In the genomic region with DNA sequence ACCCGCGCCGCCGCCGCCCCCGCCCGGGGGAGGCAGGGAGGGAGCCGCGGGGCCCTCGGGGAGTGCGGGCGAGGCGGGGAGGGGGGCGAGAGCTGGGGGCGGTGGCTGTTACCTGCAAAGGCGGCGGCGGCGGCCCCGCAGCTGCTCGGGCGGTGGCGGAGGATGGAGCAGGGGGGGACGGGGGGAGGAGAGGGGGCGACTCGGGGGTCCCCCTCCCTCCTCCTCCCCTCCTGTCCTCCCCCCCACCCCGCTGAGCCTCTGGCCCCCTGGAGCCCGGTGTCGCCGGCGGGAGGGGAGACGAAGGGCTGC, we compare ENCODE assay signal across 8 mouse cellular contexts. TPM values are rescaled to one million over a fixed set of nuclear protein-coding genes. Genes with fewer than 3 reads are reported as not detected.
DNase-seq lines count a peak whose midpoint lies in the region; ATAC-seq lines count a peak whose summit lies in the region.

A gene (minus strand): TSS at position 170 of the 309 bp plus-strand sequence.

- WGBS in embryonic facial prominence, embryonic 14.5 days, result no CpG with 5 or more reads among the region's 32 CpGs
- WGBS in limb, embryonic 13.5 days, result 0% methylated on average over 3 of the region's 32 CpGs
- WGBS in neural tube, embryonic 13.5 days, result no CpG with 5 or more reads among the region's 32 CpGs

- no peak for DNase-seq in heart, adult 18-20 months
- no peak for DNase-seq in heart, adult 11 months
- peak; percentile 49 for DNase-seq in ES-CJ7 (ENCODE audit: low read depth, low spot score)
- DNase-seq in embryonic facial prominence, embryonic 14.5 days (ENCODE audit: low spot score), result no peak
- no peak for DNase-seq in heart, postnatal 25 days (ENCODE audit: low spot score)
- DNase-seq in testis, postnatal 10 days (ENCODE audit: low spot score), result no peak

- H3K4me1 ChIP-seq in embryonic facial prominence, embryonic 14.5 days (ENCODE audit: control insufficient read depth, insufficient read depth, low read length), result 0 out of 2 replicates have a peak, but pooled peaks cover 14% of the 10 kb centered on the region
- peaks cover 30% of the 10 kb centered on the region for H3K4me1 ChIP-seq in limb, embryonic 13.5 days
- H3K4me1 ChIP-seq in neural tube, embryonic 13.5 days (replicated peaks), result peaks cover 18% of the 10 kb centered on the region

- peak within 1 kb of the TSS; percentile 88 for H3K9ac ChIP-seq in embryonic facial prominence, embryonic 14.5 days (ENCODE audit: low read depth, low read length)
- H3K9ac ChIP-seq in limb, embryonic 13.5 days, result peak within 1 kb of the TSS; percentile 86
- H3K9ac ChIP-seq in neural tube, embryonic 13.5 days, result peak within 1 kb of the TSS; percentile 98

- peak within 1 kb of the TSS; percentile 96 for H3K27ac ChIP-seq in embryonic facial prominence, embryonic 14.5 days (replicated peaks; ENCODE audit: low read depth, low read length)
- peak within 1 kb of the TSS; percentile 95 for H3K27ac ChIP-seq in limb, embryonic 13.5 days
- peak within 1 kb of the TSS; percentile 100 for H3K27ac ChIP-seq in neural tube, embryonic 13.5 days (replicated peaks)

- H3K9me3 ChIP-seq in embryonic facial prominence, embryonic 14.5 days (ENCODE audit: control insufficient read depth, low read length), result no peaks in the 10 kb centered on the region
- H3K9me3 ChIP-seq in limb, embryonic 13.5 days, result no peaks in the 10 kb centered on the region
- no peaks in the 10 kb centered on the region for H3K9me3 ChIP-seq in neural tube, embryonic 13.5 days

- H3K27me3 ChIP-seq in embryonic facial prominence, embryonic 14.5 days (replicated peaks; ENCODE audit: control insufficient read depth, insufficient read depth, low read length), result no peaks in the 10 kb centered on the region
- H3K27me3 ChIP-seq in limb, embryonic 13.5 days, result no peaks in the 10 kb centered on the region
- H3K27me3 ChIP-seq in neural tube, embryonic 13.5 days, result no peaks in the 10 kb centered on the region

- peak within 1 kb of the TSS; percentile 66 for H3K4me2 ChIP-seq in embryonic facial prominence, embryonic 14.5 days (ENCODE audit: low read depth, low read length)
- peak within 1 kb of the TSS; percentile 86 for H3K4me2 ChIP-seq in limb, embryonic 13.5 days (replicated peaks)
- peak within 1 kb of the TSS; percentile 87 for H3K4me2 ChIP-seq in neural tube, embryonic 13.5 days

- intact Hi-C loops in heart, postnatal 25 days (cut with DNase I), result loop anchor here (5.0 kb wide), 1 partner anchor 184 kb away; a partner anchor contains a TSS

- H3K36me3 ChIP-seq in embryonic facial prominence, embryonic 14.5 days (ENCODE audit: control insufficient read depth, insufficient read depth, low read length), result no peaks in the 10 kb centered on the region
- H3K36me3 ChIP-seq in limb, embryonic 13.5 days, result no peaks in the 10 kb centered on the region
- H3K36me3 ChIP-seq in neural tube, embryonic 13.5 days, result no peaks in the 10 kb centered on the region

- peak; percentile 50 for ATAC-seq in embryonic facial prominence, embryonic 14.5 days (ENCODE audit: low read depth)
- peak; percentile 26 for ATAC-seq in limb, embryonic 13.5 days (ENCODE audit: low FRiP score, low read depth)
- ATAC-seq in neural tube, embryonic 13.5 days (ENCODE audit: low read depth), result peak; percentile 68

- H3K4me3 ChIP-seq in embryonic facial prominence, embryonic 14.5 days (ENCODE audit: low read depth, low read length), result peak within 1 kb of the TSS; percentile 92
- H3K4me3 ChIP-seq in limb, embryonic 13.5 days, result peak within 1 kb of the TSS; percentile 85
- peak within 1 kb of the TSS; percentile 75 for H3K4me3 ChIP-seq in neural tube, embryonic 13.5 days

RNA-seq across cellular contexts. Expression of the gene that starts here (rescaled TPM):
- 10 to 100 TPM; 16.9 to 19.8 TPM for total RNA-seq in heart, adult 18-20 months (2021)
- 7.3 and 8.5 TPM in 2 replicates for polyA plus RNA-seq in embryonic facial prominence, embryonic 14.5 days (2014; fragmentation: Nextera tagmentation; extraction: Ambion mirVana)
- total RNA-seq in heart, postnatal 25 days (2021), result 10 to 100 TPM; 20.4 to 23.8 TPM
- 6.8 and 7.1 TPM in 2 replicates for polyA plus RNA-seq in limb, embryonic 13.5 days (2015; fragmentation: Nextera tagmentation; extraction: Ambion mirVana)
- polyA plus RNA-seq in neural tube, embryonic 13.5 days (2015; fragmentation: Nextera tagmentation; extraction: Ambion mirVana), result 19.6 and 20.0 TPM in 2 replicates
